Mouse (Mus musculus) thymus, postnatal 0 days (tissue): Measurements from ENCODE around the gene Eqtn. TPM values are rescaled to one million over a fixed set of nuclear protein-coding genes. Genes with fewer than 3 reads are reported as not detected.
A peak's percentile ranks its signal among the peaks of the same experiment; 100 is the strongest.

Source experiments
- DNase-seq: peaks from one replicate; pipeline ENCODE4 v3.0.0-alpha.2; 2015; ENCODE audit warnings: low spot score
- polyA plus RNA-seq: library from polyadenylated mRNA; unstranded; fragments of >200 nt; fragmentation: Nextera tagmentation; extraction: Ambion mirVana; gene quantifications from 2 replicates; pipeline ENCODE4 v1.2.1, GENCODE M21; 2015

The Eqtn gene
- polyA plus RNA-seq = 0.12 and 0.40 TPM in 2 replicates

DNA sequence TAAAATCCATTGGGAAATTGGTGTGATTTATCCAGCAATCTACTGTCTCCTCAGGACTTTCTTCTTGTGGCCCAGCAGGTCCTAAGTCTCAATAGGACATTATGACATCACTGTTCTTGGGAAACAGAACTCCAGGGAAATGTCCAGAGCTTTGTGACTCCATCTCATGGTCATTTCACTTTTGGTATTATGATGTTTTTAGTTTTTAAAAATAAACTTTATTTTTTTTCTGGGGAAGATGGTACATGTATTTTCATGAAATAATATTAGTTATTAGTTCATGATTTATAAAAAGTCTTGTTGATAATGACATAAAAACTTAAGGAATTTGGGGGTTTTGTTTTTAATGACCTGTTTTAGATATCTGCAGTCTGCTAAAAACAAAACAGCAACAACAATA, at the start of gene Eqtn:
Gene Eqtn (minus strand): TSS at position 101 of the 400 bp plus-strand sequence.
- DNase-seq = no peak

DNA sequence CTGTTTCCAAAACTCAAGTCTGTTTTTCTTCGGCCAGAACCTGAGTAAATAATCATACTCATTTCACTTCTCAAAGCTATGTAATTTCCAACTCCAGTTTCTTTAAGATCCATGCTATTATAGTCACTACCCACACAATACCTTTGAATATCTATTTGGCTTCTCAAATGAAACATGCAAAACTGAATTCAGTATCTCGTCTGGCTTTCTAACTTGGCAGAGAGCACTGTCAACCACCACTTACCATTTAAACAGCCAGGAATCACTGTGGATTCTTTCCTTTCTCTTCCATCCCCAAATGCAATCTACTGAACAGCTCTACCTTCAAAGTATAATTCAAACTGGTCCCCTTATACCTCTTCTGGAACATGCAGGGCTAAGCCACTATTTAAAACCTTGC, 44.7 kb upstream of the Eqtn start:
- DNase-seq = no peak

DNA sequence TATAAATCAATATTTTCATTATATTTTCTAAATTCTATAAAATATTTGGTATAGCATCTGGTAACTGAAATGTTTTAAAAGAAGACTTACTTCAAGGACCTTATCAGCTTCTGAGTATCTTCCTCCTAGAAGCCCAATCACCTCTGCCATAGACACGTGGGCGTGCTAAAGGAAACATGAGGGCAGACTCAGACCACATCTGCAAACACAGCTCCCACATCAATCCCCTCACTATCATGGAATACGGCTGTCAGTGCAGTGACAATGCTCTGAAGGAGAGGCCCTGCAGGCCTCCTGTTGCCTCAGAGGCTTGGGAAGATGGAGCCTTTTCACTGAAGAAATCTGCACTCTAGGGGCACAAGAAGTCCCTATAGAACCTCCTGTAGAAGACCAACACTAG, 24.1 kb upstream of the Eqtn start:
- peak; percentile 11 for DNase-seq

DNA sequence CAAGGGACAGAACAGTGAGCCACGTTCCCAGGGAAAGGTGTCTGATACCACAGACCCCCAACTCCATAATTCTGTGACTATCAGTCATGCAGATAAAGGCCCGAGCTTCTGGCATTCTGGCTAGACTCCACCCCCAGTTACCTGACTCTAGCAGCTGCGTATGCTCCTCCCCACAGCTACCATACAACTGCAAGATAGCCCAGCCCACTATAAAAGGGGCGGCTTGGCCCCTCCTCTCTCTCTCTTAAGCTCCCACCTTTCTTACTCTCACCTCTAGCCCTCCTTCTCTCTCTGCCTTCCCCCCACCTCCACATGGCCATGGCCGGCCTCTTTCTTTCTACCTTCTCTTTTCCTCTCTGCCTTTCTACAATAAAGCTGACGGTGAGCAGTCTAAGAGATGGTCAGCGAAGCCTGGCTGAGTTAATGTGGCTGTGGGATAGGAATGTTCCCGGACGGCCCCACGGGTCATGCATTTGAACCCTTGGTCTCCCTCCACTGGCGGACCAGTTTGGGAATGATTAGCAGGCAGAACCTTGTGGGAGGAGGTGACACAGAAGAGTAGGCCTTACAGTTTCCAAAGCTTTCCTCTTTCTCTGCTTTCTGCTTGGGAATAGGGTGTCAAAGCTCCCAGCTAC, 12.7 kb upstream of the Eqtn start:
- DNase-seq = no peak

- no peak for DNase-seq
Observed at GRCm38 (mm10) chr4:94901780-94902179, 26.9 kb downstream of the Eqtn start.

DNA sequence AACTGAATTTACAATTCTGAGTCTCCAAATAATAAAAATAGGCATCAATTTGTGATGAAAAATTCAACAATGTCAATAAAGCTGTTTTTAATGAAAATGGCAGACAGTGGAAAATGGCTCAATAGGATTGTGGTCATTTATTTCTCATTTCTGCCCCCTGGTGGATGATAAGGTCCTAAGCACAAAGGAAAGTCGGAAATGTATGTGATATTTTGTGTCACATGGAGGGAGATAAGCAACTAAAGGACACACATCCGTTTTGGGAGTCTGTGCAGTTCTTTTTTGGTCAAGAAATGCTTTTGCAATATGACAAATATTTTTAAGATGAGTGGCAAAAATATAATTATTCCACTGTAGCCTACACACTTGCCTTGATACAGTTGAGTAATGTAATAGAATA, 27.9 kb downstream of the Eqtn start:
- peak; percentile 8 for DNase-seq

Other genes starting within 250 kb of the Eqtn start
- 2.9 and 3.1 TPM in 2 replicates for gene Tek, start 189.6 kb downstream of the Eqtn start, polyA plus RNA-seq
- gene Mysm1, start 50.3 kb upstream of the Eqtn start, polyA plus RNA-seq = 24.5 and 34.0 TPM in 2 replicates
- gene Jun, start 123.4 kb upstream of the Eqtn start, polyA plus RNA-seq = 10.3 and 11.3 TPM in 2 replicates